Mouse (Mus musculus) neural tube, embryonic 11.5 days (tissue): Measurements from ENCODE around the gene Gimap5. TPM values are rescaled to one million over a fixed set of nuclear protein-coding genes. Genes with fewer than 3 reads are reported as not detected.

Experiments used
- ATAC-seq: fragments of 200-750 bp; cut with Nextera tagmentation; 2 replicates; pipeline ENCODE4 v1.8.0; 2017; ENCODE audit warnings: moderate number of reproducible peaks, mild to moderate bottlenecking, moderate TSS enrichment, moderate library complexity; ENCODE audit not compliant: insufficient read depth, low FRiP score, low TSS enrichment
- DNase-seq: peaks from one replicate; pipeline ENCODE4 v3.0.0-alpha.2; 2015; ENCODE audit warnings: low spot score
- H3K27ac ChIP-seq: fragments of 300-500 bp; sonication (generic); 2 replicates; pipeline ENCODE4 v1.5.1; 2014; ENCODE audit warnings: low read depth, mild to moderate bottlenecking, low read length
- H3K27me3 ChIP-seq: fragments of 300-500 bp; sonication (generic); 2 replicates; pipeline ENCODE4 v1.6.1; 2014; ENCODE audit warnings: mild to moderate bottlenecking, low read length, mixed read lengths; ENCODE audit not compliant: control insufficient read depth, insufficient read depth
- H3K36me3 ChIP-seq: fragments of 300-500 bp; sonication (generic); 2 replicates; pipeline ENCODE4 v1.6.1; 2014; ENCODE audit warnings: mild to moderate bottlenecking, low read length, moderate library complexity, mixed read lengths; ENCODE audit not compliant: control insufficient read depth, insufficient read depth
- H3K4me1 ChIP-seq: fragments of 300-500 bp; sonication (generic); 2 replicates; pipeline ENCODE4 v1.6.1; 2014; ENCODE audit warnings: low read length, mixed read lengths; ENCODE audit not compliant: control insufficient read depth, insufficient read depth
- H3K4me2 ChIP-seq: fragments of 300-500 bp; sonication (generic); 2 replicates; pipeline ENCODE4 v1.6.1; 2014; ENCODE audit warnings: low read depth, mild to moderate bottlenecking, moderate library complexity
- H3K4me3 ChIP-seq: fragments of 300-500 bp; sonication (generic); 2 replicates; pipeline ENCODE4 v1.5.1; 2014; ENCODE audit warnings: low read depth, low read length
- H3K9ac ChIP-seq: fragments of 300-500 bp; sonication (generic); 2 replicates; pipeline ENCODE4 v1.6.1; 2014; ENCODE audit warnings: mild to moderate bottlenecking, low read length
- H3K9me3 ChIP-seq: fragments of 300-500 bp; sonication (generic); 2 replicates; pipeline ENCODE4 v1.6.1; 2016; ENCODE audit warnings: low read length; ENCODE audit not compliant: control insufficient read depth
- WGBS: fragments of 180-500 bp; shearing (Covaris S2); extraction: QIAGEN DNeasy Blood & Tissue Kit; methylation state at CpG from one replicate; pipeline ENCODE4 v1.1.7; 2014; 5-methylcytosine and 5-hydroxymethylcytosine counted together
- polyA plus RNA-seq: library from polyadenylated mRNA; unstranded; fragments of >200 nt; fragmentation: Nextera tagmentation; extraction: Ambion mirVana; gene quantifications from 2 replicates; pipeline ENCODE4 v1.2.1, GENCODE M21; 2014

Gimap5 gene
- 0.99 and 1.7 TPM in 2 replicates for polyA plus RNA-seq

- no peaks in the 10 kb centered on the region for H3K9me3 ChIP-seq
- ATAC-seq: no peak
- no peak within 1 kb of the TSS for H3K9ac ChIP-seq
- peaks cover 19% of the 10 kb centered on the region for H3K27me3 ChIP-seq
- no peak within 1 kb of the TSS for H3K27ac ChIP-seq
- WGBS: 49% methylated on average over 16 of the region's 16 CpGs
- H3K4me3 ChIP-seq: no peak within 1 kb of the TSS
- H3K4me1 ChIP-seq: peaks cover 5% of the 10 kb centered on the region; the same call in 1 of the 2 replicates
- DNase-seq: peak; percentile 47
- H3K4me2 ChIP-seq: no peak within 1 kb of the TSS
- no peaks in the 10 kb centered on the region for H3K36me3 ChIP-seq
These were observed at the start of gene Gimap5 for GRCm38 (mm10) chr6:48745959-48746889. TSS of gene Gimap5 (plus strand) at chr6:48746197.

GRCm38 (mm10) chr6:48696830-48697554 is 49.0 kb upstream of the Gimap5 start:
- no peak for DNase-seq
- no peaks in the 10 kb centered on the region for H3K36me3 ChIP-seq
- no peak for ATAC-seq
- no peaks in the 10 kb centered on the region for H3K4me1 ChIP-seq
- no peak overlapping the region for H3K4me2 ChIP-seq
- H3K9me3 ChIP-seq: no peaks in the 10 kb centered on the region
- H3K27ac ChIP-seq: no peak overlapping the region
- 92% methylated on average over 4 of the region's 4 CpGs for WGBS
- no peaks in the 10 kb centered on the region for H3K27me3 ChIP-seq
- H3K4me3 ChIP-seq: no peak overlapping the region
- H3K9ac ChIP-seq: no peak overlapping the region

GRCm38 (mm10) chr6:48697555-48697930 is 48.5 kb upstream of the Gimap5 start:
- Histone ChIP-seq H3K4me3 (no peak overlapping the region), H3K27me3 (no peaks in the 10 kb centered on the region), H3K4me2 (no peak overlapping the region), H3K4me1 (no peaks in the 10 kb centered on the region), H3K9ac (no peak overlapping the region), H3K27ac (no peak overlapping the region), H3K9me3 (no peaks in the 10 kb centered on the region), H3K36me3 (no peaks in the 10 kb centered on the region)
- no peak for DNase-seq
- ATAC-seq: no peak
- WGBS: 70% methylated on average over 1 of the region's 1 CpGs

- Histone ChIP-seq H3K4me3 (no peak overlapping the region), H3K4me1 (no peaks in the 10 kb centered on the region), H3K36me3 (no peaks in the 10 kb centered on the region), H3K9me3 (no peaks in the 10 kb centered on the region), H3K27me3 (no peaks in the 10 kb centered on the region), H3K27ac (no peak overlapping the region), H3K9ac (no peak overlapping the region), H3K4me2 (no peak overlapping the region)
- ATAC-seq (no peak), DNase-seq (no peak)
- 85% methylated on average over 7 of the region's 7 CpGs for WGBS
These were observed 47.7 kb upstream of the Gimap5 start for GRCm38 (mm10) chr6:48698066-48698856.

GRCm38 (mm10) chr6:48698888-48699287 is 47.1 kb upstream of the Gimap5 start:
- H3K4me1 ChIP-seq: no peaks in the 10 kb centered on the region
- ATAC-seq (no peak), DNase-seq (no peak)
- H3K9ac ChIP-seq: no peak overlapping the region
- H3K4me3 ChIP-seq: no peak overlapping the region
- H3K4me2 ChIP-seq: no peak overlapping the region
- H3K36me3 ChIP-seq: no peaks in the 10 kb centered on the region
- WGBS: 74% methylated on average over 3 of the region's 3 CpGs
- no peaks in the 10 kb centered on the region for H3K9me3 ChIP-seq
- H3K27me3 ChIP-seq: no peaks in the 10 kb centered on the region
- H3K27ac ChIP-seq: no peak overlapping the region

- H3K27ac ChIP-seq: no peak overlapping the region
- no peaks in the 10 kb centered on the region for H3K4me1 ChIP-seq
- ATAC-seq (no peak), DNase-seq (no peak)
- no peaks in the 10 kb centered on the region for H3K36me3 ChIP-seq
- H3K4me2 ChIP-seq: no peak overlapping the region
- no peaks in the 10 kb centered on the region for H3K27me3 ChIP-seq
- H3K9me3 ChIP-seq: no peaks in the 10 kb centered on the region
- H3K4me3 ChIP-seq: no peak overlapping the region
- 63% methylated on average over 5 of the region's 5 CpGs for WGBS
- no peak overlapping the region for H3K9ac ChIP-seq
These were observed 45.5 kb upstream of the Gimap5 start for GRCm38 (mm10) chr6:48700251-48701075.

GRCm38 (mm10) chr6:48702146-48702545 is 43.9 kb upstream of the Gimap5 start:
- no peaks in the 10 kb centered on the region for H3K27me3 ChIP-seq
- no peak for ATAC-seq
- DNase-seq: no peak
- H3K9ac ChIP-seq: no peak overlapping the region
- no peak overlapping the region for H3K4me3 ChIP-seq
- no peak overlapping the region for H3K27ac ChIP-seq
- no peaks in the 10 kb centered on the region for H3K36me3 ChIP-seq
- no peak overlapping the region for H3K4me2 ChIP-seq
- H3K4me1 ChIP-seq: no peaks in the 10 kb centered on the region
- H3K9me3 ChIP-seq: no peaks in the 10 kb centered on the region
- 91% methylated on average over 7 of the region's 7 CpGs for WGBS

- 78% methylated on average over 5 of the region's 5 CpGs for WGBS
- H3K4me3 ChIP-seq: no peak overlapping the region
- no peaks in the 10 kb centered on the region for H3K9me3 ChIP-seq
- no peak for ATAC-seq
- H3K27me3 ChIP-seq: no peaks in the 10 kb centered on the region
- no peaks in the 10 kb centered on the region for H3K36me3 ChIP-seq
- no peaks in the 10 kb centered on the region for H3K4me1 ChIP-seq
- no peak overlapping the region for H3K27ac ChIP-seq
- H3K4me2 ChIP-seq: no peak overlapping the region
- DNase-seq: no peak
- H3K9ac ChIP-seq: no peak overlapping the region
These were observed 43.4 kb upstream of the Gimap5 start for GRCm38 (mm10) chr6:48702601-48703000.
